Mouse (Mus musculus) forebrain, embryonic 11.5 days (tissue): Measurements from ENCODE around the gene Gjd3. TPM values are rescaled to one million over a fixed set of nuclear protein-coding genes. Genes with fewer than 3 reads are reported as not detected.

Experiments used
- ATAC-seq: fragments of 200-750 bp; cut with Nextera tagmentation; replicated peaks from 2 replicates; pipeline ENCODE4 v1.8.0; 2017; ENCODE audit warnings: moderate TSS enrichment; ENCODE audit not compliant: low FRiP score
- DNase-seq: peaks from one replicate; pipeline ENCODE4 v3.0.0-alpha.2; 2017; ENCODE audit warnings: low spot score
- H3K27ac ChIP-seq: fragments of 300-500 bp; sonication (generic); 2 replicates; pipeline ENCODE4 v1.5.1; 2014; ENCODE audit warnings: low read depth, low read length
- H3K27me3 ChIP-seq: fragments of 300-500 bp; sonication (generic); 2 replicates; pipeline ENCODE4 v1.6.1; 2014; ENCODE audit warnings: mild to moderate bottlenecking, low read length, mixed read lengths; ENCODE audit not compliant: control insufficient read depth, insufficient read depth
- H3K36me3 ChIP-seq: fragments of 300-500 bp; sonication (generic); 2 replicates; pipeline ENCODE4 v1.6.1; 2014; ENCODE audit warnings: mild to moderate bottlenecking, low read length, moderate library complexity, mixed read lengths; ENCODE audit not compliant: control insufficient read depth, insufficient read depth
- H3K4me1 ChIP-seq: fragments of 300-500 bp; sonication (generic); replicated peaks from 2 replicates; pipeline ENCODE4 v1.6.1; 2014; ENCODE audit warnings: low read length, mixed read lengths; ENCODE audit not compliant: control insufficient read depth, insufficient read depth
- H3K4me2 ChIP-seq: fragments of 300-500 bp; sonication (generic); 2 replicates; pipeline ENCODE4 v1.6.1; 2014; ENCODE audit warnings: low read depth, mild to moderate bottlenecking, low read length, moderate library complexity, mixed read lengths; ENCODE audit not compliant: severe bottlenecking
- H3K4me3 ChIP-seq: fragments of 300-500 bp; sonication (generic); 2 replicates; pipeline ENCODE4 v1.5.1; 2014; ENCODE audit warnings: low read depth, low read length
- H3K9ac ChIP-seq: fragments of 300-500 bp; sonication (generic); 2 replicates; pipeline ENCODE4 v1.6.1; 2014; ENCODE audit warnings: low read length
- H3K9me3 ChIP-seq: fragments of 300-500 bp; sonication (generic); 2 replicates; pipeline ENCODE4 v1.6.1; 2016; ENCODE audit warnings: low read length, mixed read lengths; ENCODE audit not compliant: control insufficient read depth
- WGBS: fragments of 180-500 bp; shearing (Covaris S2); extraction: QIAGEN DNeasy Blood & Tissue Kit; methylation state at CpG from one replicate; pipeline ENCODE4 v1.1.7; 2014; 5-methylcytosine and 5-hydroxymethylcytosine counted together
- polyA plus RNA-seq: library from polyadenylated mRNA; unstranded; fragments of >200 nt; fragmentation: Nextera tagmentation; extraction: Ambion mirVana; gene quantifications from 2 replicates; pipeline ENCODE4 v1.2.1, GENCODE M21; 2014

Gjd3 gene
- polyA plus RNA-seq, 1 experiment from 2014 or later = 0.23 TPM

GRCm38 (mm10) chr11:99013856-99014255 is 31.0 kb upstream of the Gjd3 start:
- WGBS = 88% methylated on average over 1 of the region's 1 CpGs
- DNase-seq = no peak

GRCm38 (mm10) chr11:99010706-99011105 is 27.9 kb upstream of the Gjd3 start:
- DNase-seq (no peak), ATAC-seq (no peak)
- H3K4me3 ChIP-seq = no peak overlapping the region
- no peaks in the 10 kb centered on the region for H3K9me3 ChIP-seq
- no peak overlapping the region for H3K9ac ChIP-seq
- H3K27me3 ChIP-seq = no peaks in the 10 kb centered on the region
- WGBS = 94% methylated on average over 5 of the region's 5 CpGs
- H3K4me1 ChIP-seq = no peaks in the 10 kb centered on the region
- no peak overlapping the region for H3K27ac ChIP-seq
- H3K4me2 ChIP-seq = no peak overlapping the region
- peaks cover 40% of the 10 kb centered on the region for H3K36me3 ChIP-seq

More at GRCm38 (mm10) chr11:99013856-99014255, 31.0 kb upstream of the Gjd3 start:
- Histone ChIP-seq H3K27me3 (no peaks in the 10 kb centered on the region), H3K9ac (no peak overlapping the region), H3K36me3 (peaks cover 41% of the 10 kb centered on the region), H3K27ac (no peak overlapping the region), H3K9me3 (no peaks in the 10 kb centered on the region), H3K4me2 (no peak overlapping the region), H3K4me1 (no peaks in the 10 kb centered on the region), H3K4me3 (no peak overlapping the region)
- no peak for ATAC-seq

- H3K4me3 ChIP-seq = no peak overlapping the region
- H3K9ac ChIP-seq = no peak overlapping the region
- no peaks in the 10 kb centered on the region for H3K27me3 ChIP-seq
- WGBS = 94% methylated on average over 4 of the region's 4 CpGs
- no peaks in the 10 kb centered on the region for H3K9me3 ChIP-seq
- H3K4me1 ChIP-seq = no peaks in the 10 kb centered on the region
- DNase-seq (no peak), ATAC-seq (no peak)
- peaks cover 40% of the 10 kb centered on the region for H3K36me3 ChIP-seq
- H3K4me2 ChIP-seq = no peak overlapping the region
- H3K27ac ChIP-seq = no peak overlapping the region
These were observed 27.3 kb upstream of the Gjd3 start for GRCm38 (mm10) chr11:99010124-99010523.

- DNase-seq = no peak
- Histone ChIP-seq H3K27me3 (no peaks in the 10 kb centered on the region), H3K4me2 (no peak overlapping the region), H3K9ac (no peak overlapping the region), H3K4me3 (no peak overlapping the region), H3K36me3 (peaks cover 44% of the 10 kb centered on the region), H3K4me1 (no peaks in the 10 kb centered on the region), H3K9me3 (no peaks in the 10 kb centered on the region), H3K27ac (no peak overlapping the region)
- 95% methylated on average over 9 of the region's 9 CpGs for WGBS
- no peak for ATAC-seq
These were observed 24.0 kb upstream of the Gjd3 start for GRCm38 (mm10) chr11:99006788-99007187.

- H3K27me3 ChIP-seq = no peaks in the 10 kb centered on the region
- no peaks in the 10 kb centered on the region for H3K9me3 ChIP-seq
- H3K4me2 ChIP-seq = no peak overlapping the region
- DNase-seq (no peak), ATAC-seq (no peak)
- 94% methylated on average over 11 of the region's 11 CpGs for whole genome bisulfite sequencing
- no peak overlapping the region for H3K9ac ChIP-seq
- H3K27ac ChIP-seq = no peak overlapping the region
- H3K36me3 ChIP-seq = peaks cover 60% of the 10 kb centered on the region
- no peaks in the 10 kb centered on the region for H3K4me1 ChIP-seq
- H3K4me3 ChIP-seq = no peak overlapping the region
These were observed 16.4 kb upstream of the Gjd3 start for GRCm38 (mm10) chr11:98999243-98999642.

- no peak overlapping the region for H3K27ac ChIP-seq
- H3K4me2 ChIP-seq = no peak overlapping the region
- H3K27me3 ChIP-seq = no peaks in the 10 kb centered on the region
- peaks cover 60% of the 10 kb centered on the region for H3K36me3 ChIP-seq
- ATAC-seq = no peak
- no peaks in the 10 kb centered on the region for H3K4me1 ChIP-seq
- no peaks in the 10 kb centered on the region for H3K9me3 ChIP-seq
- no peak for DNase-seq
- H3K9ac ChIP-seq = no peak overlapping the region
- no peak overlapping the region for H3K4me3 ChIP-seq
These were observed 16.0 kb upstream of the Gjd3 start for GRCm38 (mm10) chr11:98998776-98999175.

- no peaks in the 10 kb centered on the region for H3K27me3 ChIP-seq
- no peak overlapping the region for H3K27ac ChIP-seq
- DNase-seq (no peak), ATAC-seq (no peak)
- peaks cover 65% of the 10 kb centered on the region for H3K36me3 ChIP-seq
- no peaks in the 10 kb centered on the region for H3K4me1 ChIP-seq
- H3K9ac ChIP-seq = no peak overlapping the region
- no peak overlapping the region for H3K4me3 ChIP-seq
- WGBS = 96% methylated on average over 4 of the region's 4 CpGs
- H3K4me2 ChIP-seq = no peak overlapping the region
- no peaks in the 10 kb centered on the region for H3K9me3 ChIP-seq
These were observed 14.8 kb upstream of the Gjd3 start for GRCm38 (mm10) chr11:98997659-98998058.

- Histone ChIP-seq H3K4me1 (no peaks in the 10 kb centered on the region), H3K4me2 (no peak overlapping the region), H3K9me3 (no peaks in the 10 kb centered on the region), H3K4me3 (no peak overlapping the region), H3K27ac (no peak overlapping the region), H3K9ac (no peak overlapping the region), H3K27me3 (no peaks in the 10 kb centered on the region), H3K36me3 (peaks cover 59% of the 10 kb centered on the region)
- no peak for ATAC-seq
- 96% methylated on average over 7 of the region's 7 CpGs for WGBS
- no peak for DNase-seq
These were observed 13.2 kb upstream of the Gjd3 start for GRCm38 (mm10) chr11:98995987-98996386.

GRCm38 (mm10) chr11:98990866-98991265 is 8.1 kb upstream of the Gjd3 start:
- H3K4me1 ChIP-seq = no peaks in the 10 kb centered on the region
- H3K4me2 ChIP-seq = no peak overlapping the region
- WGBS = 86% methylated on average over 6 of the region's 6 CpGs
- ATAC-seq (no peak), DNase-seq (no peak)
- no peak overlapping the region for H3K4me3 ChIP-seq
- H3K9me3 ChIP-seq = no peaks in the 10 kb centered on the region
- H3K27ac ChIP-seq = no peak overlapping the region
- H3K36me3 ChIP-seq = peaks cover 32% of the 10 kb centered on the region
- no peak overlapping the region for H3K9ac ChIP-seq
- no peaks in the 10 kb centered on the region for H3K27me3 ChIP-seq
